Mouse (Mus musculus): ENCODE measurements around the gene Clec9a.

GRCm38 (mm10) chr6:129434239-129434638 is 25.6 kb downstream of the Clec9a start:
- TF ChIP-seq POLR2A (IDR thresholded peaks at IDR 0.05; ENCODE audit: insufficient read length, low read depth), result no peak
- no peak for TF ChIP-seq USF1 (IDR thresholded peaks at IDR 0.05; ENCODE audit: low read depth)
- TF ChIP-seq POLR2AphosphoS2 (IDR thresholded peaks at IDR 0.05; ENCODE audit: insufficient read length, low read depth), result no peak
- TF ChIP-seq MAX (IDR thresholded peaks at IDR 0.05; ENCODE audit: low read depth), result no peak
- no peak for TF ChIP-seq TCF12 (IDR thresholded peaks at IDR 0.05; ENCODE audit: insufficient read depth, poor library complexity, severe bottlenecking)
- TF ChIP-seq E2F4 (IDR thresholded peaks at IDR 0.05; ENCODE audit: insufficient read depth), result no peak
- TF ChIP-seq REST (IDR thresholded peaks at IDR 0.05; ENCODE audit: insufficient read depth, insufficient read length), result no peak
- TF ChIP-seq MYOD1 (IDR thresholded peaks at IDR 0.05; ENCODE audit: control insufficient read depth in 1 of 3, insufficient read length in 2 of 3, low read depth in 2 of 3), result no peak
- TF ChIP-seq CEBPB (IDR thresholded peaks at IDR 0.05; ENCODE audit: insufficient read depth, poor library complexity, severe bottlenecking), result no peak

All from myocyte (in vitro differentiated cells).